Mouse (Mus musculus): ENCODE measurements at regions not wholly inside any gene's neighbourhood (a gene's known extent, or its start where the extent isn't known, plus 50 kb on each side); places are given as distances from the start of the nearest gene placed in this dataset.
"Not testable (repeated sequence)": the region's sequence is repeated elsewhere in the genome, so short reads cannot be mapped to it uniquely, and the experiment has no call there.

DNA sequence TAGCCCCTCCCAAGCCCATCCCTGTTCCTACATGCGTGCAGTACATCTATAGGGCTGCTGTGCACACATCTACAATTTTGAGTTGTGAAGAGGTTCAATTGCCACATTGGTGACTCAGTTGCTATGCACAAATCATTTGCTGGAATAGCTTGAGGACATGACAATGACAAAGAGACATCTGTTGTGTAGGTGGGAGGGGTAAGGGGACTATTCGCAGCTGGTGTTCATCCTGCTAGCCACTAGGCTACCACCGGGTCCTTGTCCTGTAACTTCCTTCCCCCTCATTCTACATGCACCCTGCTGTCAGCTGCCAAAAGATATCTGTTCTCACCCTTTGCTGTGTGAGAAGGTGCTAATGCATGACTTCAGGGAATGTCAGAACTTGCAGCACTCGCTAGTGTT is 1117.7 kb upstream of the Arrdc3 start:
- no peak for DNase-seq (ENCODE audit: low spot score in 2 of 2)

DNA sequence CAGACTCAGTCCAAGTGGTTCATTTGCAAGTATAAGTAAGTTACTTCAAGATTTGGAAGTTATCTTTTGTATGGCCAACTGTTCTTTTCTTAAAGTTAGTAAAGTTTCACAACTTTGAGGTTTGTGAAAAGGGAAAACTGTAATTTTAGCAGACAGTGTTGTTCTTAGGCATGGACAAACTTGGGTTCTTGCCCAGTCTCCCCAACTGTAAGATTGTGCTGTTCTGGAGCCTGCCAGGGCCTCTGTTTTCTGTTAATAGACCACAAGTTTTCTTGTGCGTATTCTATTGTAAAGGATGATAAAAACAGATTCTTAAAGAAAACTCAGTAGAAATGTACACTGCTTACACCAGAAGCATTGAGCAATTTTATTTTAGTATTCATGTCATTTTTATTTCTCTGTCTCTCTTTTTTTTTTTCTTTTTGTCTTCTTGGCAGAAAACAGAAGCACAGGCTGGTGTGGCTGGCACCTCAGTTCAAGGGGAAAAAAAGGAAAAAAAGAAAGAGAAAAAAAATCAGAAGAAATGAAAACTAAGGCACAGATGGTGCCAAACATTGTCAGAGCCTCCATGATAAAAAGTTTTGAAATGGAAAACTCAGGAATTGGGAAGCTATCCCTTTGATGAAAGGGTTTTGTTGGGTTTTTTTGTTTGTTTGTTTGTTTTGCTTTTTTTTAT is 1098.1 kb upstream of the Arrdc3 start:
- peak; percentile 39 to 50 for DNase-seq (ENCODE audit: low spot score in 2 of 2)

DNA sequence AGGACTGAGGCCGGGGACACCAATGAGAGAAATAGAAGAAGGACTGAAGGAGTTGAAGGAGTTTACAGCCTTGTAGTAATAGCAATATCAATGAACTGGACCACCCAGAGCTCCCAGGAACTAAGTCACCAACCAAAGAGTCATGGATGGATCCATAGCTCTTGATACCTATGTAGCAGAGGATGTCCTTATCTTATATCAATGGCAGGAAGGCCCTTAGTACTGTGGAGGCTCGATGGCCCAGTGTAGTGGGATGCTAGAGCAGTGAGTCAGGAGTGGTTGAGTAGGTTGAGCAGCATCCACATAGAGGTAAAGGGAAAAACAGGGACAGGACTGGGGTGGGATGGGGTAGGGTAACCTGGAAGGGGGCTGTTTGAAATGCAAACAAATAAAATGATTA is 1081.6 kb upstream of the Arrdc3 start:
- no peak for DNase-seq (ENCODE audit: low spot score in 2 of 2)

DNA sequence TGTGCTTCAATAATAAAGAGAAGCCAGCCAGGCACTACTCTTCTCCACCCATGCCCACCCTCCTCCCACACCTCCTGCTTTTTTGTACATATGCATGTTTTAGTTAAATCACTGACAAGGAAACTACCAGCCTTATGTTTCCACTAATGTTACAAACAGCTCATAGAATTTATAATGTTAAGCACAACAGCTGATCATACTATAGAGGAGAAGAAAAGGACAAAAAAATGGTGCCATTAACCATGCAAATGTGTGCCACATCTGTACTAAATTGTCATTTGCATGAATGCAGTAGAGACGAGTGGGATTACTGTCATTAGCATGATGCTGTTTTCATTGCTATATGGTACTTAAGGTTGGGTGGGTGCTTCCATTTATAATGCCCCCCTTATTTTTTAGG is 1047.6 kb upstream of the Arrdc3 start:
- DNase-seq (ENCODE audit: low spot score in 2 of 2) = no peak

DNA sequence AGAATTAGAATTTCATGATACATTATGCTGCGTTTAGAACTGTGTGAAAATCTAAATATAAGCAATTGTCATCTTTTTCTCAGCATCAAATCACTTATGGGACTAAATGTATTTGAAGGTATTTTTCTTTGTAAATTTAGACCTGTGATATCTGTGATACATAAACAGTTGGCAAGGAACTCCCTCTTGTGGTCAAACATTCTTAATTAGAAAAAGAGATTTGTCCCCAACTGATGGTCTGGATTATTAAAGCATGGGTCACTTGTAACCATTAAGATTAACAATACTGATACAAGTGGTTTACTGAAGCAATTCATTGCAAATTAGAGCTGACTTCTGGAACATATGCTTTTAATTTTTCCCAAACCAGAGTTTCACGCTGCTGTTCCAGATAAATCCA is 1038.4 kb upstream of the Arrdc3 start:
- DNase-seq (ENCODE audit: low spot score in 2 of 2) = no peak

DNA sequence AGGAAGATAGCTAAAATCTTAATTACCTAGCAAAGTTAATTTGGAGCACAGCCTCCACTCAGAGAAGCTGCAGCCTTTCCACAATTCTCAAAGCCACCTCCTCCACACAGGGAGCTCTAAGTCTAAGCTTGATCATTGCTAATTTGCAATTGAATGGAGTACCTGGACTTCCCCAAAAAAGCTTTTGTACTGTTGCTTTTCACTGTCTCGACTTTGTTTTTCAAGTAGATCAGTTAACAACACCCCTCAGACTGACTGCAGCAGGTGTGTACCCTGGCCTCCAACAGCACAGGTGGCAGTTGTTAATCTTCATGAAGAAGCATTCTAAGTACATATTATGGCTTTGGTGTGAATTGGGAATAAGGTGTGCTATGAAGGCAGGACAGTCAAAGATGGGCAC is 1015.7 kb upstream of the Arrdc3 start:
- DNase-seq (ENCODE audit: low spot score in 2 of 2) = not testable (repeated sequence)

DNA sequence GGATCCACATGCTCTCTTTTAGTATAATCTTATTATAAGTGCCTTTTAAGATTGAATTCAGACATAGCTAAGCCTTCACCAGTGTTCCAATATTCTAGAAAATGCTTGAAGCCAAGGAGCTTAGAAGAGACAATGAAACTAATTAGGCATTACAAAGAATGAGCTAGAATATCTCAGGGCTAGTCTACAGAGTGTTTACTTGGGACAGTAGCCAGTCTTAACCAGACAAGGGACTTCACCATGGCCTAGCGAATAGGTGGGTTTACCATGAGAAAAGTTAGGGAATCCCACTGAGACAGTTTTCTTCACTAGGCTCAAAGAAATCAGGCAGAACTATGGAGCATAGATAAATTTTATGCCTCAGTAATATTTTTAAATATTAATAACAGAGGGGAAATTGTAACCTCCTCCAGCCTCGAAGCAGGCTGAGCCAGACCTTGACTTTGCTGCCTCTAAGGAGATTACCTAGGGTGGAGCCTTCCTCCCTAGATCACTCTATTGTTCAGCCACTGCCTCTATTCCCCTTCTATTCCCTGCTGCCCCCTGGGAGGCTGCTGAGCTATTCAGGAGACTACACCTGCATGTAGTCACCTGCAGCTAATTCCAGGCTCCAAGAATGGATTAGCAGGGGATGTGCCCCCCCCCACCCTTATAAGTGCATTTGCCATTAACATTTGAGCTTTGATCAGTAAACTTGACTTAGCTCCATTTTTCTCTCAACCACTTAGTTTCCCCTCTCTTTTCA is 1014.5 kb upstream of the Arrdc3 start:
- DNase-seq (ENCODE audit: low spot score in 2 of 2) = no peak

DNA sequence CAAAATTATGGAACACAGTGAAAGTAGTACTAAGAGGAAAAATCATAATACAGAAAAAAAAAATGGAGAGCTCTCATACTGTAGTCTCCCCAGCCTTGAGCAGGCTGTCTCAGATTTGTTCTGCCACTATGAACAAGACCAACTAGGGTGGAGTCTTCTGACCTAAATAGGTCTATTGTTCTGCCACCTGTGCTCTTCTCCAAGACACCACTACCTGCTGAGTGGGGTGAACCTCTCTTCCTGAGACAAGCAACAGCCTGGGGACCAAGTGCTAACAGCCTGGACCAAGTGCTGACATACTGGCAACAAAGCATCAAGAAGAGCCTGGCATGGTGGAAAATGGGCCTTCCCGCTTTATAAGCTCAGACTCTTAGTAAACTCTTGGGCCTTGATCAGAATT is 1003.0 kb upstream of the Arrdc3 start:
- no peak for DNase-seq (ENCODE audit: low spot score in 2 of 2)

DNA sequence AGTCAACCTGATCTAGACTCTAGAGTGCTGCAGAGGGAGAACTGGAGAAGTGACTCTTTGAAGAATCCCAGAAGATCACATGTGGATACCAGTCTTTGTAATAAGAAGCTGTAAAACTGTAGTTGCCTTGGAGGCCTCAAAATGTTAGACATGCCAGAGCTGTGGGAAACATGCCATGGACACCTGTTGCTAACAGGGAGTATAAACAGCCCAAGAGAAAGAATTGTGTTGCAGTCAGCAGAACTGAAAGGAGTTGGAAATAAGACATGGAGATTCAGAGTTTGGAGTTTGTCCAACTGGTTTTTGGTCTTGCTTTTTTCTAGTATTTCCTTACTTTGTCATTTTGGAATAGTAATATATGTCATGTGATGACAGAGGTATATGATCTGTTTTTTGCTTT is 997.2 kb upstream of the Arrdc3 start:
- DNase-seq (ENCODE audit: low spot score in 2 of 2) = no peak

DNA sequence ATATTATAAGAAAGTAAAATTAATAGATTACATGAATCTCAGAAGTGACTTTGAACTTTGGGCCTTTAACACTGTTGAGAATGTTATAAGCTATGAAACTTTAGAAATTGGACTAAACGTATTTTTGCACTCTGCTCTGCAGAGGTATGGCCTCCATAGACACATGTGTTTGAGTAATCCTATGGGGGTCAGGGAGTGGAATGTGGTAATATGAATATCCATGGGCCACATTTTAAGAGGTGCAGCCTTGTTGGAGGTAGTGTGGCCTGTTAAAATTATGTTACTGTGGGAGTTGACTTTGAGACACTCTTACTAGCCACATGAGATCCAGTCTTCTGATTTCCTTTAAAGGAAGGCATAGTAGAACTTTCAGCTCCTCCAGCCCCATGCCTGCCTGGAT is 996.8 kb upstream of the Arrdc3 start:
- DNase-seq (ENCODE audit: low spot score in 2 of 2) = no peak

Data from left cerebral cortex, adult 9 months (tissue).